Mouse (Mus musculus): Measurements from ENCODE around the gene Cdc34. TPM values are rescaled to one million over a fixed set of nuclear protein-coding genes. Genes with fewer than 3 reads are reported as not detected.
A peak's percentile ranks its signal among the peaks of the same experiment; 100 is the strongest.

The Cdc34 gene
- 10 to 100 TPM; 17.4 to 27.5 TPM for polyA plus RNA-seq (2017; shearing (Covaris generic))

DNA sequence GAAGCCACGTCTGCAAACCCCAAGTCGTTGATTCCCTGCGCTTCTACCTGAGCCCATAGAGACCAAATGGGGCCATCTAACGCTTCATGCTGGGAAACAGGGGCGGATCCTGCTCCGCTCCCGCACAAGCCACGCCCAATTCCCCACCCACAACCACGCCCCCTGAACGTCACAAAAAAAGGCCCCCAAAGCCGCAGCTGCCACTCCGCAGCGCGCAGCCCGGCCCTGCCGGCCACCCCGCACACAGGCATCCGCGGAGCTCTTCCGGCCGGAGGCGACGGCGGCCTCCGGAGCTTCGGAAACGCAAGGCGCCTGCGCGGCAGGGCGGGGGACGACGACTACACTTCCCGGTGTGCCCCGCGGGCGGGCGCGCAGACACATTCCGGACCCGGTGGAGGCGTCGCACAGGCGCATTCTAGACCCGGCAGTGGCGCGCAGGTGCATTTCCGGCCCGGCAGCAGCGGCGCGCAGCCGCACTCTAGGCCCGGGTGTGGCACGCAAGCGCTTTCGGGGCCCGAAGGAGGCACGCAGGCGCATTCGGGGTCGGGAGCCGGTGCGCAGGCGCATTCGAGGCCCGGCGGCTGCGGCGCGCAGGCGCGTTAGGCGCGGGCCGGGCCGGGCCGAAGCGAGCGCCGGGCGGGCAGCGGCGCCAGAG, at the start of gene Cdc34:
Cdc34 (plus strand) TSS at position 605 of the 655 bp plus-strand sequence.
- ATAC-seq: peak; percentile 85

GRCm38 (mm10) chr10:79633006-79633777, 48.8 kb upstream of the Cdc34 start:
- no peak for ATAC-seq

GRCm38 (mm10) chr10:79636287-79636686, 45.7 kb upstream of the Cdc34 start:
- ATAC-seq: no peak

DNA sequence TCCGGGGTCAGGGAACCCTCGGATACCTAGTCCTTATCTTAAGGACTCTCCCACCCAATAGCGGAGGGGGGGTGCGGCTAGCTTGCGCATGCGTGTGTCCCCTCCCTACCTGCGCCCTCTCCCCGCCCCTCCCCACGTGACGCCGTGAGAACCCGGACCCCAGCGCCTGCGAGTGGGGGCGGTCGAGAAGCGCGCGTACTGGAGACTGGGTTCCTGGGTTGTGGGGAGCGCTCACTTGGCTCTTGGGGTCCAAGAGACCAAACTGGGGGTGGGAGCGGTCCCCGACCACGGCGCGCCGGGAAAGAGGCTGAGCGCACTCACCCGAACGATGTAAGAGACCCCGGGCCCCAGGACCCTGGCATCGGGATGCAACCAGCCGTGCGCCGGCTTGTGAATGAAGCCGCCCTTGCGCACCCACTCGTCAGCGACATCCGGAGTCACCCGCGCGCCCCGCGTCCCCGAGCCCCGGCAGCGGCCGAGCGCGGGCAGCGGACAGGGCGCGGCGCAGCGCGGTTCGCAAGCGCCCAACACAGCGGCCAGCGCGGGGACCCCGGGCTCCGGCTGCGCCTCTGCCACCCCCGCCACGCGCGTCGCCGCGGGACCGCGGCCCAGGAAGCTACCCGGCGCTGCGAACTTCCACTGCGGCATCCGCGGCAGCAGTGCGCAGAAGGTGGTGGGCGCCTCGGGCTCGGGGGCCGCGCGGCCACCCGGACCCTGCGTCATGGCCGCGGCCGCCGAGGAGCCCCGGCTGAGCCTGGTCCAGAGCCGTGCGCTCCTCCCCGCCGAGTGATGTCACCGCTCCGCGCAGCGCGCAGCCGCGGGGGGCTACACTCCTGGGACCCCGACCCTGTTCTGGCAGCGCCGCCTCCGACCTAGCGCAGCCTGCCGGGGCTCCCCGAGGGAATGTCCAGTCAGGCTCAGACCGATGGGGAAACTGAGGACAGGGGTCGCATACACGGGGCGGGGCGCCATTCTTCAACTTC, 44.6 kb upstream of the Cdc34 start, which contains the start of gene Shc2:
Shc2 (minus strand) TSS at position 791 of the 983 bp plus-strand sequence.
- ATAC-seq: no peak

DNA sequence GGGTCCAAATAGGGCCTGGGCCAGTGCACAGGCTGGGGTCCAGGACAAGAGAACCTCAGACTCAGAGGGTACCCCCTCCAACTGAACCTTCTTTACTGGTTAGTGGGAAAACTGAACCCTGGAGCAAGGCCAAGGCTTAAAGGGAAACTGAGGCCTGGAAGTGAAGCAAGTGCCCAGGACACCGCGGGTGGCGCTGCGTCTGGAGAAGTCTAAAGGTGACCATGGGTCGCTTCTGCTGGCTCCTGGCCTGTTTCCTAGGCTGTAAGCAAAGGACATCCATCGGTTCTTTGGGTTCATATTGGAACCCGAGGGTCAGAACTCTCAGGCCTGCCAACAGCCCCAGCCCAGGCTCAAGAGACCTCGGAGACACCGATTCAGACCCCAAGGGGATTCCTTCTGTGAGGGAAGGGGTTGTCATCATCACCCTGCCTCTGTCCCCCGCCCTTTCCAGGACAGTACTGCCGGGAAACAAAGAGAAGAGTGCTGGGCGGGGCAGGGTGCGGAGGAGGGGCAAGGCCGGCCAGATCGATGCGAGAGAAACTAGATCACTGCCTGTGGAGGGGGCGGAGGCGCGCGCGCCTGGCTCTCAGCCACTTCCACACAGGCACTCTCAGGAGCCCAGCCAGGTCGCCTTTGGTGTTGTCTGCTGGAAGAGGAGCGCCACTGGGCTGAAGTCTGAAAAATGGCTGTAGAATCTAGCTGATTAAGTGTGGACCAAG, 43.4 kb upstream of the Cdc34 start:
- ATAC-seq: no peak

DNA sequence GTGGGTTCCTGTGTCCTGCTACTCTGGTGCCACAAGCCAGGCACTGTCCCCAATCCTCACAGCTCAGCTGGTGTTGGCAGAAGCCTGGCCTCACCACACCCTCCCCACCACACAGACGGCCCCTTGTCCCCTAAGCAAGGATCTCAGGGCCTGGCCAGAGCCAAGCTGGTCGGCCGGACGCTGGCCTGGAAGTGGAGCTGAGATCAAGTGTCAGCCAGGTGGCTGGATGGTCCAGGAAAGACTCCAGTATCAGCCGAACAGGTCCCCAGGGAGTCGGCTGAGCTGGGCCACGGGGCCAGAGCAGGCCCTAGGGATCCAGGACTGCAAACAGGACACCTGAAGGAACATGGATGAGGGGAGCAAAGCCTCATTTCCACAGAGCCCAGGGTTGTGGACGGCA, 36.3 kb upstream of the Cdc34 start, which contains the start of gene Odf3l2:
Odf3l2 (minus strand) TSS at position 28 of the 400 bp plus-strand sequence.
- no peak for ATAC-seq

- peak; percentile 49 for ATAC-seq
These were observed 32.8 kb upstream of the Cdc34 start for GRCm38 (mm10) chr10:79649070-79649751.

- ATAC-seq: no peak
These were observed 29.2 kb upstream of the Cdc34 start for GRCm38 (mm10) chr10:79652789-79653188.

DNA sequence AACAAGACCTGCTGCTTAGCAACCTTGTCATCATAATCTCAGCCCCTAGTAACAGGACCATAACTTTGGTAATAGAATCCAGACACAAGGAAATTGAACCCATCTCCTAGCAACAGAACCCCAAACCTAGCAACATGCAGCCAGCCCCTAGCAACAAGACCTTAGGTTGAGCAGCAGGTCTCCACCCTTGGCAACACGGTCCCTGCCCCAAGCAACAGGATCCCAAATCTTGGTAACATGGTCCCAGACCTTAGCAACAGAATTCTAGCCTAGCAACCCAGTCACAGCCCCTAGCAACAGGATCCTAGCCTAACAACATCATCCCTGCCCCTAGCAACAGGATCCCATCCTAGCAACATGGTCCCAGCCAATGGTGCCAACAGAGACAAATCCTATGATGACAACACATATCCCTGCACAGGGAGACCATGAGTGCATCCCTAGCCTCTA, 27.0 kb upstream of the Cdc34 start:
- no peak for ATAC-seq

- no peak for ATAC-seq
These were observed 23.2 kb upstream of the Cdc34 start for GRCm38 (mm10) chr10:79658829-79659228.

- no peak for ATAC-seq
These were observed 21.7 kb upstream of the Cdc34 start for GRCm38 (mm10) chr10:79660298-79660697.

- ATAC-seq: no peak
These were observed 20.1 kb upstream of the Cdc34 start for GRCm38 (mm10) chr10:79661861-79662260.

DNA sequence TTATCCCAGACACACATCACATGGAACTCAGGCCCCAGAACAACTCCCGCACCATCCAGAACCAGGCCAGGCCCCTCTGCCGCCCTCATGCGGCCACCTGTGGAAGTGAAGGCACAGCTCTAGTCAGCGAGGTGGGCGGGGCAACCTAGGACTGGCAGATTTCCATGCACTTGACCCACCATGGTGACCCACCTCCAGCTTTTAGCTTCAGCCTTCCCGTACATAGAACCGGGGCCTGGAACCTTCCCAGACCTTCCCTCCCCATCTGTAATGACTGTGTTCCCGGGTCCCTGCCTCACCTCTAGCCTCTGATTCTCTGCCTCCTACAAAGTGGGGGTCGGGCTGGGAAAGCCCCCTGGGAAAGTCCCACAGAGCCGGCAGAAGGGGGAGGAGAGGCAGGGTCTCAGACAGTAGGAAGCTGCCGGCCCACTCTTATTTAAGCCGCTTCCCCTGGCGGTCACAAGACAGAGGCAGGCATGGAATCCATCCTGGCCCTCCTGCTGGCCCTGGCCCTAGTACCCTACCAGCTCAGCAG, 17.8 kb upstream of the Cdc34 start, which contains the start of gene Madcam1:
Madcam1 (plus strand) TSS at position 429 of the 535 bp plus-strand sequence.
- ATAC-seq: no peak

- no peak for ATAC-seq
These were observed 16.9 kb upstream of the Cdc34 start for GRCm38 (mm10) chr10:79665051-79665450.

GRCm38 (mm10) chr10:79666493-79666892, 15.5 kb upstream of the Cdc34 start:
- ATAC-seq: no peak

DNA sequence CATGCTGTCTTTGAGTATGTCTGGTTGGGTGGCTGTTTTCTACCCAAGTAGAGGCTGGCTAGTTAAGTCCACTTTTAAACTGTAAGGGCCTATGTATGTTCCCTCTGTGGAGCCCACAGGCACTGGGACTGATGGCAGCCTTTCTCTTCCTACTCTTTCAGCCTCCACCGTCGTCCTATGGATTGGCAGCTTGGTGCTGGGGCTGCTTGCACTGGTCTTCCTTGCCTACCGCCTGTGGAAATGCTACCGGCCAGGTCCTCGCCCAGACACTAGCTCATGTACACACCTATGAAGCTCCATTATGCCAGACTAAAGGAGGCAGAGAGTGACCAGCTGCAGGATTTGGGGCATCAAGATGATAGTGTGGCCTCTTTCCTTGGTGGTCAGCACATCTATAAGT, 13.9 kb upstream of the Cdc34 start:
- no peak for ATAC-seq

- peak; percentile 97 for ATAC-seq
These were observed 13.0 kb upstream of the Cdc34 start, which contains the start of gene Tpgs1 for GRCm38 (mm10) chr10:79668771-79669575. Tpgs1 (plus strand) TSS chr10:79669369.

- ATAC-seq: no peak
These were observed 12.4 kb upstream of the Cdc34 start for GRCm38 (mm10) chr10:79669576-79670057.

DNA sequence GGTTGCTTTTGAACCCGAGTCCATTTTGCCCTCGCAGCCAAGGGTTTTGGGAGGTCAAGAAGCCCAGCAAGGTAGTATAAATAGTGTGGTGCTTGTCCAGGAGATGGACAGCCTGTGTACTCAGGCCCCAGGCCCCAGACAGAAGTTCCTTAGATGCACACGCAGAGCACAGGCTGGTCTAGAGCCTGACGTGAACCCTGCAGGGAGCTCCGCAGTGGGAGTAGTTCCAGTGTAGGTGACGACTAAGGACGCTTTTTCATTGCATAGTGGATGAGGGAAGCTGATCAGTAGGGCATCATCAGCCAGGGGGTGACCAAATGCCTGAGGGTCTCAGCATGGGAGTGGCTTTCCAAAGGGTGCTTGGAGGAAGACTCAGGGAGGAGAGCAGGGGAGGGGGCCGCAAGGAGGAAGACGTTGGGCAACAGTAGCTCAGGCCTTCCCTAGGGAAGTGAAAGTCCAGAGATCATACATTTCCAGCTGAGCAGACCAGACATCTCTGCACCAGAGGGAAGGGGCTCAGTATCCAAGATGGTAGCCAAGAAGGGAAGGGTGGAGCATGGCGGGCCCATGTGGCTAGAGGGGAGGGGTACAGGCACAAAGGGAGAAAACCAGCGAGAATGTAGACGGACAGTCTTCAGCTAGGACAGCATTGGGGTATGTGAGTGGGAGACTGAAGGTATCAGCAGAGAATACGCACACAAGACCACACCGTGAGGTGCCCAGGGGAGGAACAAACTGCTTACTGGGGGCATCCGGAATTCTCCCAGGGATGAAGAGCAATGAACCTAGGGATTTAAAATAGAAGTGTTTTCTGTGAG, 11.7 kb upstream of the Cdc34 start:
- ATAC-seq: no peak

Measured in activated CD4-positive, CD25-positive, alpha-beta regulatory T cell, adult 4 months (primary cell).